Mouse (Mus musculus): ENCODE measurements at regions not wholly inside any gene's neighbourhood (a gene's known extent, or its start where the extent isn't known, plus 50 kb on each side); places are given as distances from the start of the nearest gene placed in this dataset.
A peak's percentile ranks its signal among the peaks of the same experiment; 100 is the strongest.
"Not testable (repeated sequence)": the region's sequence is repeated elsewhere in the genome, so short reads cannot be mapped to it uniquely, and the experiment has no call there.

DNA sequence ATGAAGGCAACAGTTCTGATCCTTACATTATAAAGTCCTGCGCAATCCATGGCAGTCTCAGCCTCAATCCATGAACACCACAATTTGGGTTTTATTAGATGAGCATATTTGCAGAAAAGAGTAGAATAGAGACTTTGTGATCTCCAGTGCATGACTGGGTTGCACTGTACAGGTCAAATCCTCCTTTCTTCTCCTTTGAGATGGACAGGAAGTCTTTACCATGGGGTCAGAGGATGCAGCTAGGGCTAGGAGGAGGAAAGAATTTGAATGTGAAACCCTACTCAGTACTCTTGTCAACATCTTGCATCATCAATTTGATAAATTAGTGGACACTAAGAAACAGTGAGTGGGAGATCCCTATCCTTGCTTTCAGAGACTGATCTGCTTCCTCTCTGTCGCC lies 965.3 kb upstream of the Robo1 start:
- Histone ChIP-seq H3K36me3 (ENCODE audit: control insufficient read depth, insufficient read depth) (no peaks in the 10 kb centered on the region), H3K27ac (ENCODE audit: low read length) (no peak overlapping the region), H3K4me2 (ENCODE audit: low read length) (no peak overlapping the region), H3K9me3 (ENCODE audit: control insufficient read depth, low read length) (no peaks in the 10 kb centered on the region), H3K4me3 (replicated peaks; ENCODE audit: low read length) (no peak overlapping the region), H3K27me3 (replicated peaks; ENCODE audit: control insufficient read depth, insufficient read depth, low read length) (no peaks in the 10 kb centered on the region), H3K4me1 (replicated peaks; ENCODE audit: control insufficient read depth, insufficient read depth, low read length) (no peaks in the 10 kb centered on the region), H3K9ac (replicated peaks; ENCODE audit: low read depth, low read length) (no peak overlapping the region)
- ATAC-seq, result no peak
- 92% methylated on average over 2 of the region's 2 CpGs for WGBS

DNA sequence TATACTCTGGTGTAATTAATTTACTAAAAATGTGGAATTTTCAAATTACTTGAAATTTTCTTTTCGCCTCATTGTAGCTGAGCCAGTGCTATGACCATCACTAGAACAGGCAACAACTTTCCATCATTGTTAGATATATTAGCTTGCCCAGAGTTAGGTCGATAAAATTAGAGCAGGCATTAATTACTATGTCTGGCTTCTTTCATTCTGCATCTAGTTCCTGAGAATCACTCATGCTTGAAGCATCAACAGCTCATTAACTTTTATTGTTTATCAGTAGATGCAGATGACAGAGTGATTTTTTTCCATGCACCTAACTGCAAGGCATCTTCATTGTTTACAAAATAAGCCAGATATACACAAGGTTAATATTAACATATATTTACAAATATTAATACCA lies 963.5 kb upstream of the Robo1 start:
- Histone ChIP-seq H3K9ac (replicated peaks; ENCODE audit: low read depth, low read length) (no peak overlapping the region), H3K4me1 (replicated peaks; ENCODE audit: control insufficient read depth, insufficient read depth, low read length) (no peaks in the 10 kb centered on the region), H3K4me2 (ENCODE audit: low read length) (no peak overlapping the region), H3K4me3 (replicated peaks; ENCODE audit: low read length) (no peak overlapping the region), H3K27ac (ENCODE audit: low read length) (no peak overlapping the region), H3K27me3 (replicated peaks; ENCODE audit: control insufficient read depth, insufficient read depth, low read length) (no peaks in the 10 kb centered on the region), H3K36me3 (ENCODE audit: control insufficient read depth, insufficient read depth) (no peaks in the 10 kb centered on the region), H3K9me3 (ENCODE audit: control insufficient read depth, low read length) (no peaks in the 10 kb centered on the region)
- ATAC-seq, result no peak
- WGBS, result 62% methylated on average over 2 of the region's 2 CpGs

GRCm38 (mm10) chr16:71391872-71392271 lies 916.2 kb upstream of the Robo1 start:
- H3K4me1 ChIP-seq (replicated peaks; ENCODE audit: control insufficient read depth, insufficient read depth, low read length), result peaks cover 2% of the 10 kb centered on the region; the same call in 1 of the 2 replicates
- whole genome bisulfite sequencing, result 10% methylated on average over 5 of the region's 5 CpGs
- no peak overlapping the region for H3K27ac ChIP-seq (ENCODE audit: low read length)
- no peaks in the 10 kb centered on the region for H3K36me3 ChIP-seq (ENCODE audit: control insufficient read depth, insufficient read depth)
- H3K9me3 ChIP-seq (ENCODE audit: control insufficient read depth, low read length), result no peaks in the 10 kb centered on the region
- H3K27me3 ChIP-seq (replicated peaks; ENCODE audit: control insufficient read depth, insufficient read depth, low read length), result no peaks in the 10 kb centered on the region
- no peak overlapping the region for H3K9ac ChIP-seq (replicated peaks; ENCODE audit: low read depth, low read length)
- peak; percentile 77 for ATAC-seq
- H3K4me2 ChIP-seq (ENCODE audit: low read length), result no peak overlapping the region; the same call in 1 of the 2 replicates
- no peak overlapping the region for H3K4me3 ChIP-seq (replicated peaks; ENCODE audit: low read length)

DNA sequence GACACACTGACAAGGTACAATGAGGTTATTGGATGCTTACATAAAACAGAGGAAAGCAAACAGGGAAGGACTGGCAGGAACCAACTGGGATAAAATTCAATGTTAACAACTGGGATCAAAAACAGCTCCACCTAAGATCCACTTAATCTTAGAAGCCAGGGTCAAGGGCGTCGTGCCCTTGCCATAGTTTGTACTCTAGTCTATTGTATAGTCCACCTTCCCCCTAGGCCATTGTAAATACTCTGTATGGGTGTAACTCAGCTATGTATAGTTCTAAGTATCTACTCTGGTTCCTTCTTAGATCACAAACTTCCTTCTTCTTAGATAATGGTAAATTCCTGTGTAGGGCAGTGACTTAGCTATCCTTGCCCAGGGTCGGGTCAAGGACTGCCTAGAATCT lies 873.3 kb upstream of the Robo1 start:
- H3K9ac ChIP-seq (replicated peaks; ENCODE audit: low read depth, low read length); H3K27me3 ChIP-seq (replicated peaks; ENCODE audit: control insufficient read depth, insufficient read depth, low read length); H3K36me3 ChIP-seq (ENCODE audit: control insufficient read depth, insufficient read depth); H3K4me2 ChIP-seq (ENCODE audit: low read length); H3K4me3 ChIP-seq (replicated peaks; ENCODE audit: low read length); ATAC-seq; H3K27ac ChIP-seq (ENCODE audit: low read length); H3K9me3 ChIP-seq (ENCODE audit: control insufficient read depth, low read length); H3K4me1 ChIP-seq (replicated peaks; ENCODE audit: control insufficient read depth, insufficient read depth, low read length): not testable (repeated sequence)
- 94% methylated on average over 3 of the region's 3 CpGs for WGBS

All from forebrain, embryonic 16.5 days (tissue).